Mouse (Mus musculus): ENCODE data around the gene Nfil3. TPM values are rescaled to one million over a fixed set of nuclear protein-coding genes. Genes with fewer than 3 reads are reported as not detected.

The Nfil3 gene
- 3.0 TPM for polyA plus RNA-seq (2014; fragmentation: Illumina TruSeq; extraction: RNeasy Lipid Tissue Mini Kit (QIAGEN cat#74804); ENCODE audit: low replicate concordance)

DNA sequence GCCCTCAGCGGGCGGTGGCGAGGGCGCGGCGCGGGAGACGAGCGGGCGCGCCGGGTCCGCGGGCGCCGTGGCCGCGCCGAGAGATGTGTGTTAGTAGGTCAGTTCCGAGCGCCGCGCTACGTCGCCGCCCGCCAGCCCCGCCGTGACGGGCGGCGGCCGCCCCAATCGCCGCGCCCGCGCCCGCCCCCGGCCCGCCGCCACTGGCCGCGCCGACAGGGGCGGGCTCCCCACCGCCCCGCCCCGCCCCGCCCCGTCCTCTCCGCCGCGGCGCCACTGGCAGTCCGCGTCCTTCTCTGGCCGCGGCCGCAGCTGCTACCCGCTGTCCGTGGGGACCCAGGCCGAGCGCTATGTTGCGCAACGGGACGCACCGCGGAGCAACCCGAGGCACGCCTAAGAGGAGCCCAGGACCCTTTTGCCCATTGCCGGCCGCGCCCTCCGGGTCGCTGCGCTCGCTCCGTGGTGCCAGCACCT, at the start of gene Nfil3:
Gene Nfil3, minus strand, starts transcription at position 123 of the 471 bp plus-strand sequence.

GRCm38 (mm10) chr13:52929209-52930171, 51.4 kb downstream of the Nfil3 start, which contains the start of gene Auh:
Gene Auh (minus strand): TSS chr13:52929681.

Other genes with a start within 250 kb of the Nfil3 start
- 18.7 TPM for gene Auh, start 51.4 kb downstream of the Nfil3 start, polyA plus RNA-seq (2014; fragmentation: Illumina TruSeq; extraction: RNeasy Lipid Tissue Mini Kit (QIAGEN cat#74804); ENCODE audit: low replicate concordance)